Mouse (Mus musculus) intestine, embryonic 16.5 days (tissue): Measurements from ENCODE around the gene Cgrrf1. TPM values are rescaled to one million over a fixed set of nuclear protein-coding genes. Genes with fewer than 3 reads are reported as not detected.

Experiments
- ATAC-seq: fragments of 200-750 bp; cut with Nextera tagmentation; 2 replicates; pipeline ENCODE4 v1.8.0; 2017; ENCODE audit warnings: moderate TSS enrichment, moderate library complexity
- H3K27ac ChIP-seq: fragments of 300-500 bp; sonication (generic); 2 replicates; pipeline ENCODE4 v1.5.1; 2014; ENCODE audit warnings: mild to moderate bottlenecking, low read length
- H3K27me3 ChIP-seq: fragments of 300-500 bp; sonication (generic); replicated peaks from 2 replicates; pipeline ENCODE4 v1.6.1; 2014; ENCODE audit warnings: low read length, control low read depth, mixed read lengths; ENCODE audit not compliant: control insufficient read depth, insufficient read depth
- H3K36me3 ChIP-seq: fragments of 300-500 bp; sonication (generic); 2 replicates; pipeline ENCODE4 v1.6.1; 2014; ENCODE audit warnings: low read length, control low read depth; ENCODE audit not compliant: control insufficient read depth, insufficient read depth
- H3K4me1 ChIP-seq: fragments of 300-500 bp; sonication (generic); 2 replicates; pipeline ENCODE4 v1.6.1; 2014; ENCODE audit warnings: low read length, control low read depth, mixed read lengths; ENCODE audit not compliant: control insufficient read depth, insufficient read depth
- H3K4me2 ChIP-seq: fragments of 300-500 bp; sonication (generic); 2 replicates; pipeline ENCODE4 v1.6.1; 2014; ENCODE audit warnings: low read depth, low read length, control low read depth
- H3K4me3 ChIP-seq: fragments of 300-500 bp; sonication (generic); 2 replicates; pipeline ENCODE4 v1.5.1; 2014; ENCODE audit warnings: mild to moderate bottlenecking, low read length
- H3K9ac ChIP-seq: fragments of 300-500 bp; sonication (generic); 2 replicates; pipeline ENCODE4 v1.6.1; 2014; ENCODE audit warnings: low read depth, low read length
- H3K9me3 ChIP-seq: fragments of 300-500 bp; sonication (generic); 2 replicates; pipeline ENCODE4 v1.6.1; 2016; ENCODE audit warnings: low read length, control low read depth; ENCODE audit not compliant: control insufficient read depth
- WGBS: fragments of 180-500 bp; shearing (Covaris S2); extraction: QIAGEN DNeasy Blood & Tissue Kit; methylation state at CpG from one replicate; pipeline ENCODE4 v1.1.7; 2014; 5-methylcytosine and 5-hydroxymethylcytosine counted together
- polyA plus RNA-seq: library from polyadenylated mRNA; unstranded; fragments of >200 nt; fragmentation: Nextera tagmentation; extraction: Ambion mirVana; gene quantifications from 2 replicates; pipeline ENCODE4 v1.2.1, GENCODE M21; 2015

The Cgrrf1 gene
- polyA plus RNA-seq, 1 experiment from 2014 or later = 24.0 TPM

DNA sequence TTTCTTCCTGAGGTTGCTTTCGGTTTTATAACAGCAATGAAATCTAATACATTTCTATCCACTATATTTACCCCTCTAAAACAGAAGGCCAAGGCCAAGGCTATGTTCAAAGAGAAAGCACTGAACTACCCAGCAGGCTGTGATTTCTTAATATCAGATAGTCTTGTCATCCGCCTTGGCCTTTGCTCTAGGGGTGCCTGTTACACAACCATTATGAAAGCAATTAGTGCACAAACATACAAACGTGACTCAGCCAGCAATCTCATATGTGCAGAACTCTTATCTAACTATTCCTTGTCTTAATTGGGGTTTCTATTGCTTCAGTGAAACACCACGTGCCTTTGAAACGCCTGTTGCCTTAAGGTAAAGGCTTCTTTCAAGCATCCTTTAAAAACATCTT lies 37.8 kb upstream of the Cgrrf1 start:
- Histone ChIP-seq H3K4me1 (no peaks in the 10 kb centered on the region), H3K4me3 (no peak overlapping the region), H3K27ac (peak overlapping the region; percentile 65), H3K36me3 (no peaks in the 10 kb centered on the region), H3K27me3 (no peaks in the 10 kb centered on the region), H3K9me3 (no peaks in the 10 kb centered on the region), H3K9ac (no peak overlapping the region), H3K4me2 (no peak overlapping the region)
- peak; percentile 95 for ATAC-seq
- 72% methylated on average over 5 of the region's 5 CpGs for WGBS

DNA sequence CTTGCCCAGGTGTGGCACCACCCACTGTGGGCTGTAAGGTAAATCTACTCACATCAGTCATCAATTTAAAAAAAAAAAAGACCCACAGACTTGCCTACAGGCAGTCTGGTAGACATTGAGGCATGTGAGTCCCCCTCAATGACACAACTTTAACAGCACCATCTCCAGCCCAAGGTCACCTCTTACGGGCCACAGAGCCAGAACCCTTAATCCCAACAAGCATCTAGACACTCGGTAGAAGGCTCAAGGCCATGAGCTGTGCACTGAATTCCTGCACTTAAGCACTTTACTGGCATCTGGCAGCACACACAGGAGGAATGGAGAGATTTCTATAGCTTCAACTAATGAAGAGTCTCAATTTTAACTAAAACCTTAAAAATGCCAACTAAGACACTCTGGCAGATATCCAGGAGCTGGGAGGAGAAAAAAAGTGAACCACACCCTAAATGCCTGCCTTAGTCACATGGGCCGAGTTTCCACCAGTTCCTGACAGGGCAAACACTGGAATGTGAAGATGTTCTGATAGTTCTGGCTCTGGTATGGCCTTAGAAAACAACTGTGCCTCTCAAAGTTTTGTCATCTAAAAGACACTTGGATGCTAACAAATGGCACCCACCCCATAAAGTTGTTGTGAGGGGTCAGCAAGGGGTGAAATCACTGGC lies 31.1 kb upstream of the Cgrrf1 start:
- no peak overlapping the region for H3K27ac ChIP-seq
- H3K9me3 ChIP-seq = no peaks in the 10 kb centered on the region
- WGBS = 60% methylated on average over 3 of the region's 3 CpGs
- H3K36me3 ChIP-seq = no peaks in the 10 kb centered on the region
- no peak; the same call in 1 of the 2 replicates for ATAC-seq
- no peak overlapping the region for H3K4me3 ChIP-seq
- no peak overlapping the region for H3K4me2 ChIP-seq
- H3K27me3 ChIP-seq = no peaks in the 10 kb centered on the region
- H3K4me1 ChIP-seq = no peaks in the 10 kb centered on the region
- H3K9ac ChIP-seq = no peak overlapping the region

DNA sequence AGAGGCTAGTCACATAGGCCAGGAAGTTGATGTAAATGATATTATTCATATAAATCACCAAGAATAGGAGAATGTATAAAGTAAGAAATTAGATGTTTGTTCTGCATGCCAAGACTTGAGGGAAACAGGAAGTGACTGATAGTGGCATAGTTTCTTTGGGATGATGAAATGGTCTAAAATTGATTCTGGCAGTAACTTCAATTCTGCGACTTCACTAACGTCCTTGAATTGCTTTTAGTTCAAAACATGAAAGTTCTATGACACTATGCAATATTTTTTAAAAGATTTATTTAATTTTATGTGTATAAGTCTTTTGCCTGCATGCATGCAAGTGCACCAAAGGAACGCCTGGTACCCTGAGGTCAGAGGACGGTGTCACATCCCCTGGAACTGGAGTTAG lies 28.7 kb upstream of the Cgrrf1 start:
- Histone ChIP-seq H3K9me3 (no peaks in the 10 kb centered on the region), H3K27me3 (no peaks in the 10 kb centered on the region), H3K36me3 (no peaks in the 10 kb centered on the region), H3K9ac (no peak overlapping the region), H3K4me3 (no peak overlapping the region), H3K4me2 (no peak overlapping the region), H3K4me1 (no peaks in the 10 kb centered on the region), H3K27ac (no peak overlapping the region)
- no peak for ATAC-seq
- WGBS = 81% methylated on average over 4 of the region's 4 CpGs

DNA sequence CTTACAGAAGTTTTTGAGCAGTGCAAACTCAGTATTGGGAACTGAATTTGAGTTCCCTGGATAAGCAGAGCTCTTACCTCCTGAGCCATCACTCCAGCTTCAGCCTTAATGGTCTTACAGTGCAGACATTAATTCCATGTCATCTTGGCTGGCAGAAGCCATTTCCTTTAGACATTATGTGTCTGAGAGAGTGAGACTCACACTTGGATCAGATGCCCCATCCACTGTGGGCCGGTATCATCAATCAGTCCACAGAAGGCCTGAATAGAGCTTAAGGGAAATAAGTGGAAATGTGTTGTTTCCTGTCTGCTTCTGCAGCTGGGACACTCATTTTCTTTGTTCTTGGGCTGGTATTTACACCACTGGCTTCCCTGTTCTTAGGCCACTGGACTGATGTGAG lies 28.1 kb upstream of the Cgrrf1 start:
- H3K4me1 ChIP-seq = no peaks in the 10 kb centered on the region
- H3K9ac ChIP-seq = no peak overlapping the region
- no peaks in the 10 kb centered on the region for H3K9me3 ChIP-seq
- no peak overlapping the region for H3K27ac ChIP-seq
- no peaks in the 10 kb centered on the region for H3K36me3 ChIP-seq
- no peak for ATAC-seq
- H3K27me3 ChIP-seq = no peaks in the 10 kb centered on the region
- no peak overlapping the region for H3K4me3 ChIP-seq
- no peak overlapping the region for H3K4me2 ChIP-seq
- WGBS = 88% methylated on average over 1 of the region's 1 CpGs

DNA sequence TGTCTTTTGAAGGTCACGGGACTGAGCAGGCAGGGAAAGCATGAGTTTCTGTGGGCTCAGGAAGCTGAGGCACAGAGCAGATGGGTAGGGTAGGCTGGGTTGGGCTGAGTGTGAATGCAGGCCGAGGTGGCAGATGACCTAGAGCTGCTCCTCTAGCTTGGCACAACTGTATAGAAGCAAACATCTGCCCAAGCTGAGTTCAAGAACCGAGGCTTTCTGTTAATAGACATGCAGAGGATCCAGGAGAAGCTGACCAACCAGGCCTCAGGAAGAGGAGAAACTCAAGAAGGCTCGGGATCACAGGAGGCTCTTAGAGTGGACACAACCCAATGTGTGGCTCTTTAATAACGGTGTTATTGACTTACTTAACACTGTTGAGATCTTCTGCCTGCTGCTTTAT lies 25.7 kb upstream of the Cgrrf1 start:
- no peak for ATAC-seq
- 88% methylated on average over 5 of the region's 5 CpGs for WGBS
- H3K27me3 ChIP-seq = no peaks in the 10 kb centered on the region
- no peak overlapping the region for H3K27ac ChIP-seq
- H3K9ac ChIP-seq = no peak overlapping the region
- H3K4me3 ChIP-seq = no peak overlapping the region
- no peaks in the 10 kb centered on the region for H3K9me3 ChIP-seq
- H3K4me1 ChIP-seq = no peaks in the 10 kb centered on the region
- no peaks in the 10 kb centered on the region for H3K36me3 ChIP-seq
- no peak overlapping the region for H3K4me2 ChIP-seq

DNA sequence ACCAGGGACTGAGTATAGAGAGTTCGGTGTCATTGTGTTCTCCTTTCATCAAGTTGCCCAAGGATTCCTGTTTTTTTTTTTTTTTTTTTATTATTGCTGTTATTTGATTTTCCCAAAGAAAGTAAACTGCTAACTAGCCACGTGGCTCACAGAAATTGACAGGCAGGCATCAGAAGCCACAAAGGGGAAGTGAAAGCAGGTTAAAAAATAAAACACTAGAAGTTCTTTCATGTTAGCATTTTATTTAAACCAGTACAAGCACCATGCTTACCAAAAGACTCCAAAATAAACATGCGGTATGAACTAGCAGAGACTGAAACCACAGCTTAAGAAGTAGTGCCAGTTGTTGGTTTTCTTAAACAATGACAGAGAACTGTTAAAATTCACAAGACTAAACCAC lies 24.0 kb upstream of the Cgrrf1 start:
- WGBS = 80% methylated on average over 3 of the region's 3 CpGs
- Histone ChIP-seq H3K27ac (no peak overlapping the region), H3K4me1 (no peaks in the 10 kb centered on the region), H3K4me2 (no peak overlapping the region), H3K36me3 (no peaks in the 10 kb centered on the region), H3K4me3 (no peak overlapping the region), H3K9ac (no peak overlapping the region), H3K9me3 (no peaks in the 10 kb centered on the region), H3K27me3 (no peaks in the 10 kb centered on the region)
- ATAC-seq = no peak

DNA sequence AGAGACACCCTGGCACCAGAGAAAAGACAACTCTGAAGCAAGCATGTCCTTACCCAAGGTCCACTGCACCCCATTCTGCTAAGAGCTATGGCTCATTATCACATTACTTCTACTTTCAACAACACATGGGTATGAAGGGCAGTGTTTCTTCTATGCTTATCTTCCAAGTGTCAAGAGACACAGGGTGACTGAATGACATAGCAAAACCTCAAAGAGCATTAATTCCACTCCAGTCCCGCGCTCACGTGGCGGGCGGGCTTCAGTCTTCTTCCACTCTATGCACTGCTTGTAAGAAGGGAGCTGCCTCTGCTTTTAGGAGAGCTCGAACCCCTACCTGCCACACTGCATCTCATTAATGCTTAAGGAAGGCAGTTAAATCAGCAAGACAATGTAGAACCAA lies 16.3 kb upstream of the Cgrrf1 start:
- no peak overlapping the region for H3K9ac ChIP-seq
- 88% methylated on average over 6 of the region's 6 CpGs for WGBS

DNA sequence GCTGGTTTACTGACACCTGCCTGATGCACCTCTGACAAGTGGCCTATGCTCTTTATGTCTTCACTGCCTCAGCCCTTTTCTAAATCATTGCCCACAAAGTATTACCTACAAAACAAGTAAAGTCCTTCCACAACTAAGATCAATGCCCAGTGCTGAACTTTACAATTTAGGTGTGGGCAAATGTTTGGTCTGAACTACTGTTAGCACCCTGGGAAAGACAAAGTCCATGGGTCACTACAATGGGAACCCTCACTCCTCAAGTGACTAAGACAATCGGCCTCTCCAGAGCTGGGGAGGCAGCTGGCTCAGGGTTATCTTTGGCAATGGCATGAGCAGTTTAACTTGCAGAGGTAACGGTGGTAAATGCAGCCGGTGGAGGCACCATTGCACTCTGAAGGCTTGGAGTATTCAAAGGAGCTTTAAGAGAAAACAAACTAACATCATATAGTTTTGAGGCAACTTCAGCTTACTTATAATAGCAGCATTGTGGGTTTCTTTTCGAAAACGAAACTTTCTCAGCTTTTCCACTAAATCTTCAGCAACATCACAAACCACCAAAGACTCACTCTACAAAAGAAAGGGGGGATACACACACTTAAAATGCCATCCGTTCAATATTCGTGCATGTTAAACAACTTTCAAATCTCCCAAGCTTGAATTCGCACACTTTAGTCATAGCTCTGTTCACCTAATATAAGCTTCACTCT lies 14.9 kb upstream of the Cgrrf1 start:
- Histone ChIP-seq H3K27me3 (no peaks in the 10 kb centered on the region), H3K36me3 (peaks cover 6% of the 10 kb centered on the region; the same call in 1 of the 2 replicates), H3K9me3 (no peaks in the 10 kb centered on the region), H3K4me1 (peaks cover 9% of the 10 kb centered on the region), H3K4me3 (no peak overlapping the region), H3K4me2 (no peak overlapping the region), H3K9ac (no peak overlapping the region), H3K27ac (no peak overlapping the region)
- ATAC-seq = no peak
- WGBS = 89% methylated on average over 8 of the region's 8 CpGs

More for the DNA sequence above, 16.3 kb upstream of the Cgrrf1 start:
- no peak for ATAC-seq
- H3K27me3 ChIP-seq = no peaks in the 10 kb centered on the region
- no peak overlapping the region for H3K4me3 ChIP-seq
- no peaks in the 10 kb centered on the region for H3K9me3 ChIP-seq
- H3K4me1 ChIP-seq = peaks cover 3% of the 10 kb centered on the region
- peaks cover 6% of the 10 kb centered on the region; the same call in 1 of the 2 replicates for H3K36me3 ChIP-seq
- no peak overlapping the region for H3K4me2 ChIP-seq
- H3K27ac ChIP-seq = no peak overlapping the region

DNA sequence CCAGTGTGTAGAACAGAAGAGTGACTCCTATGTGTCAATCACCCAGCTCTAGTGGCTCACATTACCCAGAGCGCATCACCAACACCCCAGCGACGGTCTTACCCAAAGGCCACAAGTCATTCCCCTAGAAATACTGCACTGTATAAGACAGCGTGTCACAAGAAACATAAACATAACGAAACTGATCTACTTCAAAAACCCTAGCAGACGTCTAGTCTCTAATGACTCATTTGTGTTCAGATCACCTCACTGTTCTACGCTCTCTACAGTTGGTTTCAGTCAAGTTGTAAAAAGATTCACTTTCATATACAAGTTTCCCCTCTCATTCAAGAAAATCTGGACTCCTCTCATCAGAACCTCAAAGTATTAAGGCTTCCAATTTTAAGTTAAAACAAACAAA lies 13.2 kb upstream of the Cgrrf1 start:
- Histone ChIP-seq H3K4me3 (no peak overlapping the region), H3K9me3 (no peaks in the 10 kb centered on the region), H3K4me2 (no peak overlapping the region), H3K27me3 (no peaks in the 10 kb centered on the region), H3K4me1 (peaks cover 13% of the 10 kb centered on the region), H3K27ac (no peak overlapping the region), H3K36me3 (peaks cover 6% of the 10 kb centered on the region; the same call in 1 of the 2 replicates), H3K9ac (no peak overlapping the region)
- WGBS = 85% methylated on average over 7 of the region's 7 CpGs
- no peak for ATAC-seq
